Mouse (Mus musculus): ENCODE data around the gene Cobll1.

DNA sequence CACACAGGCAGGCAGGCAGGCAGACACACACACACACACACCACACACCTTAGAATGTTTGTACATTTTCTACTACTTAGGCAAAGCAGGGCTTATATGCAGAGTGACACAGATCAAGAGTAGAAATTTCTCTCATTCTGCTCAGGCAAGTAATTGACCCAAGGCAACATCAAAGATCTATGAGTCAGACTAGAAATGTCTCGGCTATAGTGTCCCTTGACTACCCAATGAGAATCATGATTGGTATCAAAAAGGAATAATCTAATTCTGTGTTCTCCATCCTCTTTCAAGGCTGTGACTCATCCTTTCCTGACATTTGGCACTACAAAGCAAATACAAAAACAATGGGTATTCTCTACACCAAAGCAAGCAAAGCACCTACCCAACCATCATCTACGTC, 77.5 kb downstream of the Cobll1 start:
- TF ChIP-seq CTCF (IDR thresholded peaks at IDR 0.05; ENCODE audit: borderline replicate concordance, extremely low read depth, insufficient read depth, insufficient read length) (no peak), POLR2A (IDR thresholded peaks at IDR 0.05; ENCODE audit: borderline replicate concordance, extremely low read depth, insufficient read depth, insufficient read length, poor library complexity, severe bottlenecking) (no peak)
